Mouse (Mus musculus) kidney, adult 2 months (tissue): ENCODE results near the gene Slit2.

Experiments used
- CTCF ChIP-seq: fragments of 200-500 bp; conservative IDR thresholded peaks from 2 replicates; pipeline ENCODE4 v1.5.1; 2011; ENCODE audit warnings: low read depth, mild to moderate bottlenecking, control low read depth, low read length, moderate library complexity, mixed read lengths; ENCODE audit not compliant: insufficient read depth, insufficient read length
- POLR2A ChIP-seq: fragments of 200-500 bp; IDR thresholded peaks from one replicate; pipeline ENCODE4 v1.6.1; 2011; ENCODE audit warnings: low read depth, low read length, control low read depth

DNA sequence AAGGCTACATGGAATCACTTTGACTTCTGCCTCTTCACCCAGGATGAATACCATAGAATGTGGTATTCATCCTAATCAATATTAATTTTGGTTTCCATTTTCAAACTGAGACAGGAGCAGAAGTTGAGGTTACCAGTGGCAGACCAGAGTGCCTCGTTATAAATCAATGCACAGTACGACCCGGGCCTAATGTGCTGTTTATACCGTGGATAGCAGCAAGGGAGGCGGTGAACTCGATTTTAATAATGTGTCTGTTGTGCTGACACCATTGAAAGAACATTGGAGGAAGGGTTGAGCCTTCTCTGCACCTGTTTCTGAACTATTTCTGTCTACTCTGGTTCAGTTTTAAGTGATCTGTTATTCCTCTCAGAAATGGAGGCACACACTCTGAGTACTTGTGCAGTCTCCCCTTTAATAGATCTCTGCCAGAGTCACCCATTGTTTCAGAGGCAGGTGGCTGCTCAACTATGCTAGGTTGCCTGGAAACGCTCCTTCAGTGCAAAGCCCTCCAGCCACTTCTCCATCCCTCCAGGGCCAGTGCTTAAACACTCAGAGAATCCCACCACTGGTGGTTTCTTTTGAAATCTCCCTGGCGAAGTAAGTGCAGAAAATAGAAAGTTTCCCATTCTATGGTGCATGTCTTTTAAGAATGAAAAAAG is 98.4 kb downstream of the Slit2 start:
- TF ChIP-seq CTCF (no peak), POLR2A (no peak)
